Mouse (Mus musculus) layer of hippocampus, postnatal 25 days (tissue): ENCODE results near the gene Tmem44. TPM values are rescaled to one million over a fixed set of nuclear protein-coding genes. Genes with fewer than 3 reads are reported as not detected.
A peak's percentile ranks its signal among the peaks of the same experiment; 100 is the strongest.

Source experiments
- DNase-seq, 2 experiments: peaks; one replicate each; pipeline ENCODE4 v3.0.0; 2022; ENCODE audit warnings: mixed read lengths in 2 of 2, low spot score in 1 of 2; ENCODE audit errors: extremely low spot score in 1 of 2
- total RNA-seq, 2 experiments: library from RNA; stranded (reverse); gene quantifications; 2 replicates each; pipeline ENCODE4 v1.2.3; 2021

Tmem44 gene
- total RNA-seq, 2 experiments from 2014 or later = 35.2 to 40.9 TPM

DNA sequence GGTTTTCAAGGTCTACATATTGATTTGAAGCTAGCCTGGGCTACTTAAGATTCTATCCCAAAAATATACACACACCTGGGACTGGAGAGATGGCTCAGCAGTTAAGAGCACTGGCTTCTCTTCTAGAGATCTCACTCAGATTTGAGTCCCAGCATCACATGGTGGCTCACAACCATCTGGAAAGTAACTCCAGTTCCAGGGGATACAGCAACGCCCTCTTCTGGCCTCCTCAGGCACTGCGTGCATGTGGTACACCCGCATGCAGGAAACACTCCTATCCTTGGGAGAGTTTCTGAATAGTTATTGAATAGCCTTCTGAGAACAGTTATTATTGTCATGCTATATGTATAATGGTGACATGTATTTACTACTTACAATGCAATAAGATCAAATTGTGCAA is 29.5 kb downstream of the Tmem44 start:
- no peak for DNase-seq

DNA sequence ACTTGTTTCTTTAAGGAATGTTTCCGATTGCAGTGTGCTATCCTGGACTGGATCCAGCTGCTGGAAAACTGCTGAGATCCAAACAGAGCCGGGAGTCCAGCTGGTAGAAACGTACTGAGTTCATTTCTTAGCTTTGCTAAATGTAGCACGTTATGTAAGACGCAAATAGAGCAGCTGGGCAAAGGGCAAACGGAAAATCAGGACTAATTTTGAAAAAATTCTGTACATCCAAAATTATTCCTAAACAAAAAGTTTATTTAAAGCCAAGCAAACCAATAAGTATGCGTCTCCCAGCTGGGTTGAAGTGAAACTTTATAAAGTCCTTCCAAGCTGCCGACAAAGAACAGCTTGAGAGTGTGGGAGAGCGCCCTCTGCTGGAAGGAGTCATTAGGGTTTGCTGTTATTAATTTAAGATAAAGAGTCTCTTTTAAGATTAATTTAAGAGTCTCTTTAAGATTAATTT is 30.2 kb downstream of the Tmem44 start:
- DNase-seq = peak; percentile 60 to 93

DNA sequence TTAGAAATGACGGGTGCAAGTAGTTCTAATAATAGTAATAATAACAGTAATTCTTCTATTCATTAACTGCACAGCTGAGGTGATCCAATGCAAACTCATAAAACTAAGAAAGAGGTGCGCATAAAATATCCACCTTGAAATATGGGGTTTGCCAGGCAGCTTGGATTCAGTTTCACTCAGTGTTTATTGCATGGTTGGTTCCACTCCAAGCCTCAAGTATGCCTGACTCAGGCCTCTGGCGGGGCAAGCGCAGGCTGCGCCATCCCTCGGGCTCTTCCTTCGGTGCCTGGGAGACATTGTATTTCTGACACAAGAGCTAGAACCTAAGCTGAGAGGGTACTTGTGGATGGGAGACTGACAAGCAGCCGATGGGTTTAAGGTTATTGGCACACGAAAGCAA is 32.0 kb downstream of the Tmem44 start:
- DNase-seq = no peak

DNA sequence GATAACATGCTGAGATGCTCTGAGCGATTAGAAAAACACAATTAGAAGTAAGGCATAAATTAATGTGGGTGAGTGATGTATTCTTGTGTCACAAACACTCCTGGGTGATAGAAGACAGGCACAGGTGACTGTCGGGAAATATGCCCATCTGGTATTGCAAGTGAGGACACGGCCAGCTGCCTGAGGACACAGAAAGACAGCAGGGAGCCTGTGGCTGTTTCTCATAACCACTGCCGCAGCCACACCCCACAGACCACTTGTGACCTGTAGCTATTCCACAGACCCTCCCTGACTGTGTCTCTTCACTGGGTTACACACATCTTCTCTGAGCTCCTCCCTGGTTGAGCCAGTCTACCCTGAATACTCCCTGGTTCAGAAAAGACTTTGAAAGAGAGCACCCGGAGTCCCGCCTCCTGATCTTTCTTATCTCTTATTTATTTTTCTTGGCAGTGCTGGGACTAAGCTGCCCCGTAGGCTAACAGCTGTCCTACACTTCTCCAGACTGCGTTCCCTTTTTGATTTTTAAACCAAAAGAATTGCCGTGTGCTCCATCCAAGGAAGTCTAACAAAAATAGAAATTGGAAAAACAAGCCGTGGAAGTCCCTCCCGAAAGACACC is 32.9 kb downstream of the Tmem44 start:
- DNase-seq = no peak

DNA sequence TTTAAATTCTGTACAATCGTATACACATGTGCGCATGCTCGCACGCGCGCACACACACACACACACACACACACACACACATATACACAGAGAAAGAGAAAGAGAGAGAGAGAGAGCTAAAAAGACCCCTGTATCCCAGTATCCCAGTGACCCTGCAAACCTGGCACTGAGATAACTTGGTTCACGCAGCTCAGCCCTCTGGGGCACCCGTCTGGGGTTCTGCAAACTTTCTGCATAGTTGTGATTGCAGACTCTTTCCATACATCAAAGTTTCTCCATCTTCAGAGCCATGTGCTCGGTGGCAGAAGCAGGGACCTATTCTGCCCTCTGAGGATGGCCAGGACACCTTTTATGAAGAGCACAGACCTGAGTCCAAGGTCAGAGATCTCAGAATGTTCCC is 33.6 kb downstream of the Tmem44 start:
- no peak for DNase-seq

DNA sequence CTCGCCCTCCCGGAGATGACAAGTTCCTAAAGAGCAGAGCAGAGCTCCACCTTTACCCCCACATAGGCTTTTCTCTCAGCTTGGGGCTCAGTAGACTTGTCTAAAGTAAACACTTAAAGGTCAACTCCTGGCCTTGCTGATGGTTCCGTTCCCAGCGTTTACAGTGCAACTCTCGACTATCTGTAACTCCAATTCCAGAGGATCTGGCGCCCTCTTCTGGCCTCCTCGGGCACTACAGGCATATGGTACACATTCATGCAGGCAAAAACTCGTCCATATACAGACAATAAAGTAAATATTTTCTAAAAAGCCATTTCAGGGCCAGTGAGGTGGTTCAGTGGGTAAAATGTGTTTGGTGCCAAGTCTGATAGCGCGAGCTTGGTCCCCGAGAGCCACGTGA is 35.2 kb downstream of the Tmem44 start:
- no peak for DNase-seq

DNA sequence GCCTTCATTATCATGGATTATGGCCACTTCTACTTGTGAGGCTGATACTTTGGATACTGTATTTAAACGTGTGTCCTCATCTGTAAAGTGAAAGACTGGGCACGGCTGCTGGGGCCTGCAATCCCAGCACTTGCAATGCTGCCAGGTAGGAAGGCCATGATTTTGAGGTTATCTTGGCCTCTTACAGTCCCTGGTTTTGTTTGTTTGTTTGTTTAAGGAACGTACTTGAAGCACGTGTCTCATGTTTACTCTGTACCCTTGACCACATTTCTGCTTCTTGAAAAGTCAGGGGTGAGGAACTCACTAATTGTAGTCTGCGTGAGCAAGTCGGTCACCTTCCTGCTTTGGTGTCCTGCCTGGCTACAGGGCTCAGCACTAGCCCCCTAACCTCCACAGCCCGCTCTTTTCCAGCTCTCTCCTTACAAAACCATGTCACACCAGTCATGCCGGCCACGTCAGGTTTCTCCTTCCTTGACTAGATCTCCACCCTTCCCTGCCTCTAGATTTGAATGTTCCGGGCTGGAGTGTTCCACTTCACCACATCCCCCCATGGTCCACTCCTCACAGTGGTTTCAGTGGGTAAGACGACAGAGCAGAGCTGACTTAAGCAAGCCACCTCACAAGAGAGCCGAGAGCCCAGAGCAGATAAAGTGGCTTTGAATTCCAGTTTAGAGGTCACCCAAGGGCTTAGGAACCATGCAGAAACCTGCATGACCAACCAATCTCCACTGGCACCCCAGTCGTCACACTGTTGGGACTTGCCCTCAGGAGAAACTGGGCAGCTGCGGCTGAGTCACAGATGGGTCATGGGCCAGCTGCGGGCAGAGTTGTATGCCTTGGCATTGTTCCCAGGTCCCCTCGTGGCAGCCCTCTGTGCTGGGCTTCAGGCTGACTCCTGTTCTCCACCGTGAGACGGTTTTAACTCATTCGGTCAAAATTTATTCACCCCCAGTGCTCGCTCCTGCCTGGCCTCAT is 37.3 kb downstream of the Tmem44 start:
- no peak for DNase-seq

DNA sequence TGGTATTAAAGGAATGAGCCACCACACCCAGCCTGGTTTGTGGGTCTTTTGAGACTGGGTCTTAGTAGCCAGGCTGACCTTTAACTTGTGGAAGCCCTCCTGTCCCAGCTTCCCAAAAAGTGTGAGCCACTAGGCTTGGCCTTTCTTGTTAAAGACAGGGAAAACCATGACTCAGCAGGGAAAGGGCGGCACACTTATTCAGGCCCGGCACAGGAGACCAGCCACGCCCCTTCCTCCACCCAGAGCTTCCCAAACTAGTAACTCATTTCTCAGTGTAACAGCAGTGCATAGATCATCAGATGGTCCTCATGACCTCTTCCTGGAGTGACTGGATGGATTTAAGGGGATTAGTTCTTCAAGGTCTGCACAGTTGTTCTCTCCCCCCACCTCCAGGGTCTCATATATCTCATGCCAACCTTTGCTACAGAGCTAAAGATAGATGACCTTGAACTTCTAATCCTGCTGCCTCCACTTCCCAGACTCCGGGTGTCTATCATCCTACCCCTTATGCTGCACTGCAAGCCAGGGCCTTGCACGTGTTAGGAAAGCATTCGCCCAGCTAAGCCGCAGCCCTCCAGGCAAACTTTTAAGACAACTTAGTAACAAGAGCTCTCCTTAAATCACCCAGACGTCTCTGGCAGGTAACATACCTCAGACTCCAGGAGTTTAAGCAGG is 38.1 kb downstream of the Tmem44 start:
- no peak for DNase-seq

DNA sequence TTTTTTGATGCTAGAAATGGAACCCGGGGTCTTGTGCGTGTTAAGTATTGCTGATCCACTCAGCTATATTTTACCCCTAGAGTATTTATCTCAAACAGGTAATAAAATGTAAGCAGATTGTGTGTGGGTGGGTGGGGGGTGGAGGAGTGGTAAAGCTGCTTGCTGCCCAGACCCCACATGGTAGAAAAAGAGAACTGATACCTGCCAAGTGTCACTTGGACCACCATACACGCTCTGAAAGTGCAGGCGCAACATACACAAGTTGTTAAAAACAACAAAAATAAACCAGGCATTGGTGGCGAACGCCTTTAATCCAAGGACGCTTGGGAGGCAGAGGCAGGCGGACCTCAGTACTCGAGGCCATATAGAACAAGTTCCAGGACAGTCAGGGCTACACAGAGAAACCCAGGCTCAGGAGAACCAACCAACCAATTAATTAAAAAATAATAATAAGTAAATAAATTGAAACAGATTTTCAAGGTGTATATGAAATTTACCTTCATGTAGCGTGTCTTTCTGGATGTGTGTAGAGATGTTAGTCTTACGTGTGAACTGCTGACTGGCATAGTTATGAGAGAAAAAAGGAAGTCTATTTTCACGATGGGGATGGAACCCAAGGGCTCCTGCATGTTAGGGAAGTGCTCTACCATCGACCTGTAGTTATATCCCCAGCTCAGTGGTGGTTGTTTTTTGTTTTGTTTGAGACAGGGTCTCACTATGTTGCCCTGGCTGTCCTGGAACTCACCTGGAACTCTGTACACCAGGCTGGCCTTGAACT is 38.9 kb downstream of the Tmem44 start:
- DNase-seq = no peak

DNA sequence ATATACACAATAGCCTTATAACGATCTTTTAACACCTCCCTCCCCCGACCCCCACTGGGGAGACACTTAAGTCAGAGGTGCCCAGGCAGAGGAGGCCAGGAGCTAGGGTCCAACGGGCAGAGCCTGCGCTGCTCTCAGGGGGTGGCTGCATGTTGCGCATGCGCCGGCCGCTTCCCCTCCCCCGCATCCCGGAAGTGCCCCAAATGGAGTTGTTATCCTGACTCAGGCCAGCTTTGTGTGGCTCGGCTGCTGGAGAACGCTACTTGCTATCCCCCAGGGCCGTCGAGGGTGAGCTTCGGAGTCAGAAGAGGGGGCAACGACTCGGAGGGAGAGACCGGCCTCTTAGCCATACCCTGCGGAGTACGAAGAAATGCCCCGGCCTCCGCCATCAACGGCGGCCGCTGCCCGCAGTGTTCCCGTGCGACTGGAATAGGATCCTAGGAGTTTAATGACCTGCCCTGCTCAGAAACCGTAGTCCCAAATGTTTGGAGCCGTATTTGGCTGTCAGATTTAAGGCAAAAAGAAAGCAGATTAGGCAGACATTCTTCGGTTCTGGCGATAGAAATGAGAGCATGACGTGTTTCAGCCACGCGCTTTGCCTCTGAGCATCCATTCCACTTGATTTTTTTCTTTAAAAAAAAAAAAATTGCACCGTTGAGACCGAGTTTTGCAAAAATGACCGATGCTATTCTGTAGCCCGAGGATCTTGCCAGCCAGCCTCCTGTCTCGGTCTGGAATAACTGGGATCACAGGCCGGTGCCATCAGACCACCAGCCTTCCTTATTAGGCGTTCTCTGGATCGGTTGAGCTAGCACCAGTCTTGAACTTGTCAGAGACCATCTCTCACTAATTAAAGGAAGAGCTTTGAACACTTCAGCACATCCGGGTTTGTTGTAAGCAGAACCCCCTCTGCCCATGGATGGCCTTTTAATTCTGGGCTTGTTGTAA is 39.9 kb downstream of the Tmem44 start:
- peak; percentile 78 to 84 for DNase-seq

DNA sequence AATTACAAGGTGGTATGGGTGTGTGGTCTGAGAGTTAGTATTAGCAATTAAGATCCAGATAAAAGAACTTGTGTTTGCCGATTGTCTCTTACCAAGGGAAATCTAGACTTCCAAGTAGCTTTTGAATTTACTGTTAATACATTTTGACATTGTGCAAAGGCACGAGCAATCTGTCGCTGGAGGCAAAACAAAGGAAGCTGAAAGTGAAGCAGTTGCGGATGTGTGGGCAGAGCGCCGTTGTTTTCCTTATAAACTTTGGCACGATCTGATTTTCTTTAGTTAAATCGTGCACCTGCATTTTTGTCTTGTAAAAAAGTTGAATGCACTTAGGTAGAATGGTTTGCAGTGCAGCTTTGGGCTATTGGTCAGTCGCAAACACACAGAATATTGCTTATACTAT is 40.6 kb downstream of the Tmem44 start:
- no peak for DNase-seq

DNA sequence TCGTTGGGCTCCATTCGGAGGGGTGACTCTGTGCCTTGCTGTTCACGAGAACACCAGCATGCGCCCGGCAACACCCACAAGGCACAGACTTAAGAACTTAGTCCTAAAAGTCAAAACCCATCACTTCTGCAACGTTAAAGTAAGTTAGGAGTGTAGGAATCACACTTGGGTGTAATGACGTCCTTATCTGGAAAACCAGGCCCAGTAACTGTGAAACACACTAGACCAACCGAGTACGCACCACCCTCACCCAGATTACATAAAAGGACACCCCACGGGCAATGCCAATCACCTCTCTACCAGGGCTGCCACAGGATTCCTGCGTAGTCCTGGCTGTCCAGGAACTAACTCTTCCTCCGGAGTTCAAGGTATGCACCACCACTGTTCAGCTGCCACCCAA is 41.3 kb downstream of the Tmem44 start:
- no peak for DNase-seq

DNA sequence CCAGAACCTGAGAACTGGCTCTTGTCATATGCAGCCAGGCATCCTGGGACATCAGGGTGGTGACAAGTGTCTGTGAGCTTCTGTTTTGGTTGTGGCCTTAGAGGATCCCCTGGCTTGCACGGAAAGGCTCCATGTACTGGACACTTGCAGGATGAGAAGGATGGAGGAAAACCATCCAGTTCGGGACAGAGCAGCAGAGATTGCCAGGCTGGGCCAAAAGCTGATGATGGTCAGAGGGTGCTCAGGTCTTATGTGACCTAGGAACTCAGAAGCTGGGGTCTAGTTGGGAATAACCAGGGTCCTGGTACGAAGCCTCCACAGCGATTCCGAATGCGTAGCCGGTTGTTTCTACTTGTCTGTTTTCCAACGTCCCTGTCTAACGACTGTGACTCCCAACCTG is 41.9 kb downstream of the Tmem44 start:
- no peak for DNase-seq

DNA sequence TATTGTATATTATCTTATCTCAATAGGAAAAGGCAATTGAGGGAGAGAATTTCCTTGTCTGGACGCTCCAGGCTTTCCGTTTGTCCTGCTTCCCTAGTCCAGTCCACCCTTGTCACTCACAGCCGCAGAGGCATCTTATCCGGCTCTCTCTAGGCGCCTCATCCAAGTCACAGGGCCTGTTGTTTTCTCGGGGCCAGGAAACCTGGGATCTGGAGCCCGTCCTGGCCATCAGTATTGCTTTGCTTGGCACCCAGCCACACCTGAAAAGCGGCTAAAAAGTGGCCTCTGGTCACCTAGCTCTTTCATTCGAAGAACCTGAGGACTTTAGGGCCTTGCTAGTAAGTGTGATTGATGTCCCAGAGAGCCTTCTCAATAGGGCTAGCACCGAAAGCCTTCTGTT is 43.5 kb downstream of the Tmem44 start:
- no peak for DNase-seq

DNA sequence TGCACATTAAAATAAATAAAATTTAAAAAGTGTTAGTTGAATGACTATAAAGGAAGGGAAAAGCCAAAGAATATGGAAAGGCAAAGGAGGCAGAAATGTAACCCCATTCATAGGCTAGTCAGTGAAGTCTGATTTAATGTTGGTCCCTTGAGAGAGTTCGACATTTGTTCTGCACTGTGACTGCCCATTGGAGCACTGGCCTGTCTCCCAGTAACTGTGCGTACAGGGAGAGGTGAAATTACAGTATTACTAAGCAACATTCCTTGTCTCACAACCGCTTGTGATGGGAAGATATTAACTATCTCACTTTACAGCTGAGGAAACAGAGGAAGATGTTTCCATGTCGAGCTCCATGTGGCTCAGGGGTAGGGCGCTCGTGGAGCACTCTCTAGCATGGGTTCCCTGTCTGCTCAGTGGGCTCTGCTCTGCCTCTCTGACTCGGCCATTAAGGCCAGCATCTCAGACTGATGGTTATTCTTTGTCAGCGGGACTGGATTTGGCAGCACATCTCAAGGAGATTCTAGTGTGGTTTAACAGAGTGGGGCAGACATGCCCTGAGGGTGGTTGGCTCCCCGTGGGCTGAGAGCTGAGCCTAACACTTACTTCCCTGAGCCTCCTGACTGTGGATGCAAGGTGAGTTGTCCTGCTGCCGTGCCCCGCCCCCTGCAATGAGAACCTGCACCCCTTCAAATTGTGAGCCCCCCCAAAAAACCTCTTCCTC is 45.2 kb downstream of the Tmem44 start:
- no peak for DNase-seq

DNA sequence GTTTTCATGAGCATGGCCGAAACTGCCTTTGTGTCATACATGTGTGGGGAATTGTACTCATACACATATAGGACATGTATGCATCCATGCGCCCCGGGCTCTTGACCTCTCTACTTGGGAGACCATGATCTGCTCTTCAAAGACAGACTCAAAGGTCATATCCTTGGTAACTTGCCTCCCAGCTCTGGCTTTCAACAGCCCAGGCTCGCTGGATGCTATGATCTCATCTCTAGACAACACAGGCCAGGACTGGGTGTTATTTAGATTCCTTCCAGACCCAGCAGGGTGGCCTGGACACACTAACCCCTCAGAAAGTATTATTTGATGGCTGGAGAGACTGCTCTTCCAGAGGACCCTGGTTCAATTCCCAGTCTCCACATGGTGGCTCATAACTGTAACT is 45.8 kb downstream of the Tmem44 start:
- DNase-seq = no peak

DNA sequence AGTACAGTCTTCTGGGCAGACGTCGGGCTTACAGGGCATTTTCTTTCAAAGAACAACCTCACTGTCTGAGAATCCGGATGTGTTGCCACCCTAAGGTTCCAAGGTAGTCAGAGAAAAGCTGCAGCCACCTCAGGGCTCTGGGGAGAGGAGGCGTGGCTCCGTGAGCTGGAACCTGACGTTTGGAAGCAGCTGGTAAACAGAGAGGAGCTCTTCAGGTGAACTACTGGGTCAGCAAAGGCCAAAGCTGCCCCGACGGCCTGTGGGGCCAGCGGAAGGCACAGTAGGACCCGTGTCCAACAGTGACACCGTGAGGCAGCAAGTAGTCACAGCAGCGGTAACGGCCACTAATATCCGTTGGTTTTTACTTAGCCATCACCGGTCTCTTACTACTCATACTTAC is 46.7 kb downstream of the Tmem44 start:
- peak in 1 of 2 experiments; percentile 47 for DNase-seq

DNA sequence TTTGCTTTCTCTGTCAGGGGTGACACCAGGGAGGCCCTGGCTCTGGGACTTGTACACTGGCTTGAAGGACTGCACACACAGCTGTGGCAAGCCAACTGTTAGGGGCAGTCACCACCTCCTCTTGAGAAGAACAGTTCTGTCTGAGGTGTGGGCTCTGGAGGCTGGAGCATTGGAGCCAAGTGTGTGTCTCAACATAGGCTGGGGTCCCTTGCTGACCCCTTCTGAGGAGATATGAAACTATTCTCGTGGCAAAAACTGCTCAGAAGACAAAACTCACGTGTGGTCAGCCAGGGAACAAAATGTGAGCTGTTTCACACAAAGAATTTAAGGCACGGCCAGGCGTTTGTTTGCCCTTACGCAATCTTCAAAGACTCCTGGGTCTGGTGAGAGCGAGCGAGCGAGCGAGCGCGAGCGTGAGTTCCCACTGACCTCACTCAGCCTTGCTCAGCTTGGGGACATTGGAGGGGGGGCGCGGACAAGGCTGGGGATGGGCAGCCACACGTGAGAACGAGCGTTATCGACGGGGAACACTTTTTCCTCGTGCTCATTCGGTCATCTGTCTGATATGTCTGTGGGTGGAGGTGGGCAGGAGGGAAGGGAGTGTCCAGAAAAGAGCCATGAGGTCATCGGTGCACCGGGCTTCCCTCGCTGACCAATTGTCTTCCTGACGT is 48.3 kb downstream of the Tmem44 start:
- DNase-seq = no peak
